Mouse (Mus musculus) hindbrain, embryonic 12.5 days (tissue): ENCODE results near the gene Rgs16. TPM values are rescaled to one million over a fixed set of nuclear protein-coding genes. Genes with fewer than 3 reads are reported as not detected.

ENCODE experiments used
- ATAC-seq: fragments of 200-750 bp; cut with Nextera tagmentation; 2 replicates; pipeline ENCODE4 v1.8.0; 2017; ENCODE audit warnings: moderate TSS enrichment; ENCODE audit not compliant: low FRiP score
- H3K27ac ChIP-seq: fragments of 300-500 bp; sonication (generic); 2 replicates; pipeline ENCODE4 v1.5.1; 2016; ENCODE audit warnings: mild to moderate bottlenecking
- H3K27me3 ChIP-seq: fragments of 300-500 bp; sonication (generic); 2 replicates; pipeline ENCODE4 v1.6.1; 2016; ENCODE audit warnings: mild to moderate bottlenecking
- H3K36me3 ChIP-seq: fragments of 300-500 bp; sonication (generic); 2 replicates; pipeline ENCODE4 v1.6.1; 2016; ENCODE audit warnings: mild to moderate bottlenecking
- H3K4me1 ChIP-seq: fragments of 300-500 bp; sonication (generic); 2 replicates; pipeline ENCODE4 v1.6.1; 2016
- H3K4me2 ChIP-seq: fragments of 300-500 bp; sonication (generic); replicated peaks from 2 replicates; pipeline ENCODE4 v1.6.1; 2016; ENCODE audit warnings: mild to moderate bottlenecking
- H3K4me3 ChIP-seq: fragments of 300-500 bp; sonication (generic); 2 replicates; pipeline ENCODE4 v1.5.1; 2016; ENCODE audit warnings: mild to moderate bottlenecking
- H3K9ac ChIP-seq: fragments of 300-500 bp; sonication (generic); 2 replicates; pipeline ENCODE4 v1.6.1; 2016; ENCODE audit warnings: mild to moderate bottlenecking, moderate library complexity
- H3K9me3 ChIP-seq: fragments of 300-500 bp; sonication (generic); replicated peaks from 2 replicates; pipeline ENCODE4 v1.6.1; 2016; ENCODE audit warnings: mild to moderate bottlenecking
- WGBS: fragments of 180-500 bp; shearing (Covaris S2); methylation state at CpG from one replicate; pipeline ENCODE4 v1.1.7; 2016; 5-methylcytosine and 5-hydroxymethylcytosine counted together
- polyA plus RNA-seq: library from polyadenylated mRNA; unstranded; fragments of >200 nt; fragmentation: Nextera tagmentation; extraction: Ambion mirVana; gene quantifications from 2 replicates; pipeline ENCODE4 v1.2.1, GENCODE M21; 2016

The Rgs16 gene
- 24.9 and 27.0 TPM in 2 replicates for polyA plus RNA-seq

DNA sequence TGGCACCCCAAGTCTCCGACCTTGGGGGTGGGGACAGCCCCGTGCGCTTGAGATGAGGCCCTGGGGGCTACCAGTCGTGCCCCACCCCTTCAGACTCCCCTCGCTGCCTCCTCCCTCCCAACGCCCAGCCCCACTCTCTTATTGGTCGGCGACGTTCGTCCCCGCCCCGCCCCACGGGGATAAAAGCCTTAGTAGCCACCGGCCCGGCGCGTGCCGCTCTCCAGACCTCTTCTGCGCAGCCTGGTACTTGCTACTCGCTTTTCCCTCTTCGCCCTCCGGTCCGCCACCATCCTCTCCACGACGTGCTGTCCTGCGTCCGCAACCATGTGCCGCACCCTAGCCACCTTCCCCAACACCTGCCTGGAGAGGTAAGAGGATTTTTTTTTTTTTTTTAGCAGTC is at the start of gene Rgs16:
Rgs16 (plus strand) TSS at position 205 of the 400 bp plus-strand sequence.
- Histone ChIP-seq H3K36me3 (0 out of 2 replicates have a peak, but pooled peaks cover 5% of the 10 kb centered on the region), H3K4me2 (peak within 1 kb of the TSS; percentile 80), H3K27ac (no peak within 1 kb of the TSS), H3K27me3 (peaks cover 24% of the 10 kb centered on the region), H3K4me3 (peak within 1 kb of the TSS; percentile 38), H3K9me3 (no peaks in the 10 kb centered on the region), H3K9ac (peak within 1 kb of the TSS; percentile 55), H3K4me1 (peaks cover 41% of the 10 kb centered on the region)
- WGBS: under 1% methylated on average over 27 of the region's 28 CpGs
- peak; percentile 64 for ATAC-seq

GRCm38 (mm10) chr1:153692526-153692925 is 47.6 kb upstream of the Rgs16 start:
- Histone ChIP-seq H3K27me3 (no peaks in the 10 kb centered on the region), H3K36me3 (no peaks in the 10 kb centered on the region), H3K4me2 (no peak overlapping the region), H3K9me3 (no peaks in the 10 kb centered on the region), H3K4me3 (no peak overlapping the region), H3K27ac (no peak overlapping the region), H3K9ac (no peak overlapping the region), H3K4me1 (peaks cover 9% of the 10 kb centered on the region)
- ATAC-seq: no peak
- WGBS: 91% methylated on average over 6 of the region's 6 CpGs

- no peak overlapping the region for H3K9ac ChIP-seq
- H3K4me1 ChIP-seq: peaks cover 23% of the 10 kb centered on the region
- H3K27me3 ChIP-seq: no peaks in the 10 kb centered on the region
- WGBS: 91% methylated on average over 6 of the region's 6 CpGs
- no peak for ATAC-seq
- no peak overlapping the region for H3K4me2 ChIP-seq
- H3K36me3 ChIP-seq: no peaks in the 10 kb centered on the region
- H3K27ac ChIP-seq: no peak overlapping the region
- no peak overlapping the region for H3K4me3 ChIP-seq
- no peaks in the 10 kb centered on the region for H3K9me3 ChIP-seq
Observed at GRCm38 (mm10) chr1:153694372-153695120, 45.6 kb upstream of the Rgs16 start.

- no peak for ATAC-seq
- Histone ChIP-seq H3K4me2 (no peak overlapping the region), H3K9ac (no peak overlapping the region), H3K9me3 (no peaks in the 10 kb centered on the region), H3K36me3 (no peaks in the 10 kb centered on the region), H3K27me3 (no peaks in the 10 kb centered on the region), H3K4me3 (no peak overlapping the region), H3K27ac (no peak overlapping the region), H3K4me1 (peaks cover 23% of the 10 kb centered on the region)
- 90% methylated on average over 10 of the region's 10 CpGs for WGBS
Observed at GRCm38 (mm10) chr1:153695398-153695797, 44.8 kb upstream of the Rgs16 start.

DNA sequence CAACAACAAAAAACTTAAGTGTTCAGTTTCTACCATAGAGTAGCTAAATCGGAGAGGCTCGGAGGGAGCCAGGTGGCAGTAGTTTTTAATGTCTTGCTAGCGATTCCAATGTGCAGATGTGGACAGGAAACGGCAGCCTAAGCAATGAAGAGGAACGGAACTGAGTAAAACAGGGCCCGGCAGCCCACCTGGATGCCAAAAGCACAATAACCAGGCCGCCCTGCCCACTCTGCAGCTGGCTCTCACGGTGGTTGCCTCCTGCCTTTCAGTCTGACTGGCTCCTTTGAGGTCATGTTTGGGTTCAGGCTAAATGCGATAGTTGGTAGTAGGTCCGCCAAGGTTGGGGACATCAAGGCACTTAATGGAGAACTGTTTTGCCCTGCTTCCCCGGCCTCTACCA is 44.1 kb upstream of the Rgs16 start:
- no peak overlapping the region for H3K9ac ChIP-seq
- H3K27me3 ChIP-seq: no peaks in the 10 kb centered on the region
- no peak overlapping the region for H3K4me3 ChIP-seq
- WGBS: 92% methylated on average over 11 of the region's 11 CpGs
- no peak overlapping the region for H3K27ac ChIP-seq
- ATAC-seq: no peak
- no peaks in the 10 kb centered on the region for H3K9me3 ChIP-seq
- H3K4me1 ChIP-seq: peaks cover 20% of the 10 kb centered on the region
- no peaks in the 10 kb centered on the region for H3K36me3 ChIP-seq
- no peak overlapping the region for H3K4me2 ChIP-seq

GRCm38 (mm10) chr1:153696541-153696940 is 43.6 kb upstream of the Rgs16 start:
- Histone ChIP-seq H3K4me2 (no peak overlapping the region), H3K27ac (no peak overlapping the region), H3K9me3 (no peaks in the 10 kb centered on the region), H3K4me3 (no peak overlapping the region), H3K4me1 (peaks cover 16% of the 10 kb centered on the region), H3K9ac (no peak overlapping the region), H3K36me3 (no peaks in the 10 kb centered on the region), H3K27me3 (no peaks in the 10 kb centered on the region)
- 89% methylated on average over 4 of the region's 4 CpGs for WGBS
- ATAC-seq: no peak

- H3K9me3 ChIP-seq: no peaks in the 10 kb centered on the region
- no peaks in the 10 kb centered on the region for H3K36me3 ChIP-seq
- H3K4me3 ChIP-seq: no peak overlapping the region
- no peak overlapping the region for H3K9ac ChIP-seq
- WGBS: 64% methylated on average over 16 of the region's 16 CpGs
- H3K27me3 ChIP-seq: no peaks in the 10 kb centered on the region
- no peak overlapping the region for H3K27ac ChIP-seq
- peaks cover 17% of the 10 kb centered on the region for H3K4me1 ChIP-seq
- no peak overlapping the region for H3K4me2 ChIP-seq
- no peak for ATAC-seq
Observed at GRCm38 (mm10) chr1:153697581-153698251, 42.4 kb upstream of the Rgs16 start.

DNA sequence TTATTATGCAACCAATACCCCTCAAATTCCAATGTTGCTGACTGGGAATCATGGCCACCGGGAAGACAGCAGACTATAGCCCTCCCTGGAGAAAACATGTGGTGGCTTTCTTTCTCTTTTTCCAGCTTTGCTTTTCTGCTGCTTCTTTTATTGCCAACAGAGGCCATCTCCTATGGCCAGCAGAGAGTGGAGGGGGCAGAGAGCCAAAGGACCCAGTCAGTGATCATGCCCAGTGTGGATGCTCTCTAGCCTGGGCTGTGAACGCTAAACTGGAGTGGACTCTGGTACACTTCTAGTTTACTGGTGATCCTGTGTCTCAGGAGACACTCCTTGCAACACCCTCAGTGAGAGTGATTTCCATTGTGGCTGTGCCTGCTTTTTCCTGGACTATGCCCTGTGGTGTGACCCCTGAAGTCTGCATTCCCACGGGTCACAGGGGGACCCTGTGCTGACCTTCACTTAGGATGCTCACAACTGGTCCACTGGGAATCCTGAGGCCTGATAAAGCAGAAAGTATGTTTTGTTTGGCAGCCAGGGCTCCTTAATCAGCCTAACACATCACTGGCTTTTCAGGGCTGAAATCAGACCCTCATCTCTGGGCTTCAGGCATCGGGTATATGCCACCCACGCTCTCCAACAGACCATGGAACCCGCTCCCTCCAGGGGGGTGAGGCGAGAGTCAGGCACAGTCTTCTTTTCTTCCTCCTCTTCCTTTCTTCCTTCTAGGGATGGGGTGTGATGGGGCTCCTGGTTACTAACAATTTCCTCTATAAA is 41.7 kb upstream of the Rgs16 start:
- no peak overlapping the region for H3K4me3 ChIP-seq
- peaks cover 25% of the 10 kb centered on the region for H3K4me1 ChIP-seq
- no peaks in the 10 kb centered on the region for H3K36me3 ChIP-seq
- no peaks in the 10 kb centered on the region for H3K9me3 ChIP-seq
- no peak overlapping the region for H3K4me2 ChIP-seq
- no peak overlapping the region for H3K9ac ChIP-seq
- H3K27me3 ChIP-seq: no peaks in the 10 kb centered on the region
- ATAC-seq: no peak
- no peak overlapping the region for H3K27ac ChIP-seq
- 60% methylated on average over 7 of the region's 7 CpGs for WGBS

DNA sequence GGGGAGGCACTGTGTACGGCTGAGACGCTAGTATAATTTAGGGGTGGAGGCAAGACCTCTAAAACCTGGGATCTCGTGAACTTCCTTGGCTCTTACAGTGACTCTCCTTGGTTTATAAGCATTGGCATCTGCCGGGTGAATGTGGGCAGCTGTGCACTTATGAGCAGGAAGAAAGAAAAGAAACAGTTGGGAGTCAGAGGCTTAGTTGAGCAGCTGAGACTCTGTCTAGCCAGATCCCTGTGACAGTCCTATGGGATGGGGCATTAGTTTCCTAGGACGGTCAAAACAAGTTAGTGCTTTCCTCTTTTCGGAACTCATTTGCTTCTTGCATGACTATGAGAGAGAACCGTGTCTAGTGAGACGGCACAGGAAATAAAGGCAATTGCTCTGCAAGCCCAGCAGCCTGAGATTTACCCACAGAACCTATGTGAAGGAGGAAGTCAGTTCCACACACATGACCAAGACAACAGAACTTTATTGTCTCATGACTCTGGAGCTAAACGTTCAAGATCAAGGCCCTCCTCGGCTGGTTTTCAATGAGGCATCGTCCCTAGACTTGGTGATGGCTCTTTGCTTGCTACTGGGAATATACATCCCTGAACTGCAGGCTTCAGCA is 39.6 kb upstream of the Rgs16 start:
- Histone ChIP-seq H3K27me3 (no peaks in the 10 kb centered on the region), H3K27ac (no peak overlapping the region), H3K9me3 (no peaks in the 10 kb centered on the region), H3K9ac (no peak overlapping the region), H3K36me3 (no peaks in the 10 kb centered on the region), H3K4me2 (no peak overlapping the region), H3K4me3 (no peak overlapping the region), H3K4me1 (peaks cover 41% of the 10 kb centered on the region)
- 81% methylated on average over 11 of the region's 11 CpGs for WGBS
- ATAC-seq: no peak

- Histone ChIP-seq H3K9ac (no peak overlapping the region), H3K27ac (no peak overlapping the region), H3K27me3 (no peaks in the 10 kb centered on the region), H3K36me3 (no peaks in the 10 kb centered on the region), H3K9me3 (no peaks in the 10 kb centered on the region), H3K4me2 (no peak overlapping the region), H3K4me3 (no peak overlapping the region), H3K4me1 (peaks cover 41% of the 10 kb centered on the region)
- WGBS: 95% methylated on average over 1 of the region's 1 CpGs
- no peak for ATAC-seq
Observed at GRCm38 (mm10) chr1:153701461-153701860, 38.7 kb upstream of the Rgs16 start.

DNA sequence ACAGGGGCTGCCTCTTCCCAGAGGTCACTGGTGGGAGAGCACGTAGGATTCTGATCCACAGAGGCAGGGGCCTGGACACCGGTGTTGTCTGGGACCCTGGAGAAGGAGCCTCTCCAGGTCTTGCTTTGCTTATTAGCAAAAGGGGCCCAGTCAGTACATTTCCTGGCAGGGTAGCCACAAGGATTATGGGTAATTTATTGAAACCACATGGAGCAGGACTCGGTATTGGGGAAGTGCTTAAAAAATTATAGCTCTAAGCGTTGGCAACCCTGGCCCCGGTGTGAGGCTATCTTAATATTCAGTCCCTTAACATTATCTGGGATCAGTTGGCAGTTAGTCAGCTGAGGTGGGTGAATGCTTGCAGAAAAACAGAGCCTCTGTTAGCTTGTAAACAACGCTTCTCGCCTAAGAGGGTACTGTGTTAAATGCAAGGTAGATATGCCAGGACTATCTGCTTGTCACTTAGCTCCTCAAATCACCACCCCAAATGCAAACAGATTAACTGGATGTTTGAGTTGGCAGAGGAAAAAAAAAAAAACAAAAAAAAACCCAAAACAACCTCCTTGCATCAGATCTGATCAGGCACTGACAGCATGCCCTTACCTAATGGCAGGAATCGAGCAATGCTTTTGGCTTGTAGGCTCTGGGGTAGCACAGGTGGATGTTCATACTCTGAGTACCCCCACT is 37.8 kb upstream of the Rgs16 start:
- Histone ChIP-seq H3K9ac (no peak overlapping the region), H3K27ac (peak overlapping the region; percentile 55; the same call in 1 of the 2 replicates), H3K4me3 (no peak overlapping the region), H3K9me3 (no peaks in the 10 kb centered on the region), H3K36me3 (no peaks in the 10 kb centered on the region), H3K4me2 (no peak overlapping the region), H3K27me3 (no peaks in the 10 kb centered on the region), H3K4me1 (peaks cover 41% of the 10 kb centered on the region)
- no peak; the same call in 1 of the 2 replicates for ATAC-seq
- 78% methylated on average over 8 of the region's 8 CpGs for WGBS
